Mouse (Mus musculus): Measurements from ENCODE around the gene Prss8. TPM values are rescaled to one million over a fixed set of nuclear protein-coding genes. Genes with fewer than 3 reads are reported as not detected.

Prss8 gene
- polyA plus RNA-seq, 1 experiment from 2014 or later = 0.09 TPM

- Histone ChIP-seq H3K4me3 (no peak overlapping the region), H3K27me3 (peaks cover 32% of the 10 kb centered on the region)
Observed at GRCm38 (mm10) chr7:127926066-127926465, 3.8 kb downstream of the Prss8 start.

GRCm38 (mm10) chr7:127925252-127925651 lies 4.7 kb downstream of the Prss8 start:
- ATAC-seq = no peak
- Histone ChIP-seq H3K4me1 (no peaks in the 10 kb centered on the region), H3K9ac (no peak overlapping the region), H3K4me3 (no peak overlapping the region), H3K4me2 (no peak overlapping the region), H3K27ac (no peak overlapping the region), H3K27me3 (peaks cover 26% of the 10 kb centered on the region), H3K9me3 (replicated peaks) (no peaks in the 10 kb centered on the region), H3K36me3 (ENCODE audit: poor library complexity, severe bottlenecking) (peaks cover 64% of the 10 kb centered on the region)
- WGBS = 47% methylated on average over 5 of the region's 5 CpGs

More at GRCm38 (mm10) chr7:127926066-127926465, 3.8 kb downstream of the Prss8 start:
- Histone ChIP-seq H3K4me1 (no peaks in the 10 kb centered on the region), H3K27ac (no peak overlapping the region), H3K36me3 (ENCODE audit: poor library complexity, severe bottlenecking) (peaks cover 57% of the 10 kb centered on the region), H3K9me3 (replicated peaks) (no peaks in the 10 kb centered on the region), H3K4me2 (no peak overlapping the region), H3K9ac (no peak overlapping the region)
- no peak for ATAC-seq
- 92% methylated on average over 8 of the region's 8 CpGs for WGBS

- no peak for ATAC-seq
- Histone ChIP-seq H3K4me2 (no peak overlapping the region), H3K9me3 (replicated peaks) (no peaks in the 10 kb centered on the region), H3K4me3 (no peak overlapping the region), H3K27ac (no peak overlapping the region), H3K27me3 (peaks cover 11% of the 10 kb centered on the region), H3K4me1 (no peaks in the 10 kb centered on the region), H3K36me3 (ENCODE audit: poor library complexity, severe bottlenecking) (peaks cover 67% of the 10 kb centered on the region), H3K9ac (no peak overlapping the region)
- WGBS = 85% methylated on average over 5 of the region's 5 CpGs
Observed at GRCm38 (mm10) chr7:127923714-127924113, 6.2 kb downstream of the Prss8 start.

- WGBS = 85% methylated on average over 6 of the region's 6 CpGs
- Histone ChIP-seq H3K4me1 (no peaks in the 10 kb centered on the region), H3K27ac (no peak overlapping the region), H3K9me3 (replicated peaks) (no peaks in the 10 kb centered on the region), H3K36me3 (ENCODE audit: poor library complexity, severe bottlenecking) (peaks cover 72% of the 10 kb centered on the region), H3K9ac (no peak overlapping the region), H3K4me2 (no peak overlapping the region), H3K27me3 (peaks cover under 1% of the 10 kb centered on the region; the same call in 1 of the 2 replicates), H3K4me3 (no peak overlapping the region)
- ATAC-seq = no peak
Observed at GRCm38 (mm10) chr7:127922451-127923275, 7.2 kb downstream of the Prss8 start.

- Histone ChIP-seq H3K27ac (no peak overlapping the region), H3K9me3 (replicated peaks) (no peaks in the 10 kb centered on the region), H3K36me3 (ENCODE audit: poor library complexity, severe bottlenecking) (peaks cover 70% of the 10 kb centered on the region), H3K9ac (no peak overlapping the region), H3K4me3 (no peak overlapping the region), H3K4me1 (no peaks in the 10 kb centered on the region), H3K4me2 (no peak overlapping the region), H3K27me3 (no peaks in the 10 kb centered on the region)
- WGBS = 65% methylated on average over 8 of the region's 8 CpGs
- ATAC-seq = no peak
Observed at GRCm38 (mm10) chr7:127921516-127921915, 8.4 kb downstream of the Prss8 start.

GRCm38 (mm10) chr7:127919290-127919689 lies 10.6 kb downstream of the Prss8 start:
- no peaks in the 10 kb centered on the region for H3K9me3 ChIP-seq (replicated peaks)
- no peak overlapping the region for H3K9ac ChIP-seq
- H3K4me1 ChIP-seq = no peaks in the 10 kb centered on the region
- ATAC-seq = no peak
- H3K4me3 ChIP-seq = no peak overlapping the region
- no peak overlapping the region for H3K27ac ChIP-seq
- no peak overlapping the region for H3K4me2 ChIP-seq
- peaks cover 66% of the 10 kb centered on the region for H3K36me3 ChIP-seq (ENCODE audit: poor library complexity, severe bottlenecking)
- no peaks in the 10 kb centered on the region for H3K27me3 ChIP-seq
- 77% methylated on average over 7 of the region's 7 CpGs for WGBS

GRCm38 (mm10) chr7:127918203-127918602 lies 11.7 kb downstream of the Prss8 start:
- Histone ChIP-seq H3K9ac (no peak overlapping the region), H3K4me1 (peaks cover 3% of the 10 kb centered on the region), H3K4me3 (no peak overlapping the region), H3K4me2 (no peak overlapping the region), H3K27me3 (no peaks in the 10 kb centered on the region), H3K27ac (no peak overlapping the region), H3K36me3 (ENCODE audit: poor library complexity, severe bottlenecking) (peaks cover 55% of the 10 kb centered on the region), H3K9me3 (replicated peaks) (no peaks in the 10 kb centered on the region)
- no peak for ATAC-seq
- 53% methylated on average over 3 of the region's 3 CpGs for WGBS

- Histone ChIP-seq H3K9ac (no peak overlapping the region), H3K9me3 (replicated peaks) (no peaks in the 10 kb centered on the region), H3K4me1 (peaks cover 14% of the 10 kb centered on the region), H3K36me3 (ENCODE audit: poor library complexity, severe bottlenecking) (peaks cover 35% of the 10 kb centered on the region), H3K4me2 (no peak overlapping the region), H3K27me3 (no peaks in the 10 kb centered on the region), H3K4me3 (no peak overlapping the region), H3K27ac (no peak overlapping the region)
- WGBS = 94% methylated on average over 12 of the region's 12 CpGs
- no peak for ATAC-seq
Observed at GRCm38 (mm10) chr7:127915293-127915692, 14.6 kb downstream of the Prss8 start.

GRCm38 (mm10) chr7:127912938-127913337 lies 17.0 kb downstream of the Prss8 start:
- no peak for ATAC-seq
- WGBS = 36% methylated on average over 4 of the region's 4 CpGs
- Histone ChIP-seq H3K27me3 (no peaks in the 10 kb centered on the region), H3K27ac (no peak overlapping the region), H3K36me3 (ENCODE audit: poor library complexity, severe bottlenecking) (peaks cover 49% of the 10 kb centered on the region), H3K4me1 (peaks cover 14% of the 10 kb centered on the region), H3K9me3 (replicated peaks) (no peaks in the 10 kb centered on the region), H3K4me2 (peak overlapping the region; percentile 81), H3K4me3 (peak overlapping the region; percentile 98), H3K9ac (peak overlapping the region; percentile 77)

- no peaks in the 10 kb centered on the region for H3K27me3 ChIP-seq
- peaks cover 14% of the 10 kb centered on the region for H3K4me1 ChIP-seq
- peak within 1 kb of the TSS; percentile 81 for H3K4me2 ChIP-seq
- peak within 1 kb of the TSS; percentile 98 for H3K4me3 ChIP-seq
- peak within 1 kb of the TSS; percentile 77 for H3K9ac ChIP-seq
- ATAC-seq = peak; percentile 98
- H3K36me3 ChIP-seq (ENCODE audit: poor library complexity, severe bottlenecking) = peaks cover 52% of the 10 kb centered on the region
- H3K9me3 ChIP-seq (replicated peaks) = no peaks in the 10 kb centered on the region
- 1% methylated on average over 40 of the region's 40 CpGs for WGBS
- peak within 1 kb of the TSS; percentile 68 for H3K27ac ChIP-seq
Observed at GRCm38 (mm10) chr7:127912190-127912871, 17.6 kb downstream of the Prss8 start, which contains the start of gene Kat8. Gene Kat8, plus strand, starts transcription at chr7:127912516.

- H3K36me3 ChIP-seq (ENCODE audit: poor library complexity, severe bottlenecking) = peaks cover 50% of the 10 kb centered on the region
- no peaks in the 10 kb centered on the region for H3K9me3 ChIP-seq (replicated peaks)
- no peak overlapping the region for H3K9ac ChIP-seq
- ATAC-seq = no peak
- no peak overlapping the region for H3K4me3 ChIP-seq
- no peak overlapping the region for H3K27ac ChIP-seq
- no peaks in the 10 kb centered on the region for H3K27me3 ChIP-seq
- peaks cover 33% of the 10 kb centered on the region for H3K4me1 ChIP-seq
- WGBS = 90% methylated on average over 4 of the region's 4 CpGs
- H3K4me2 ChIP-seq = no peak overlapping the region
Observed at GRCm38 (mm10) chr7:127908656-127909055, 21.2 kb downstream of the Prss8 start.

- Histone ChIP-seq H3K4me2 (no peak overlapping the region), H3K4me1 (peaks cover 27% of the 10 kb centered on the region), H3K36me3 (ENCODE audit: poor library complexity, severe bottlenecking) (peaks cover 50% of the 10 kb centered on the region), H3K27me3 (no peaks in the 10 kb centered on the region), H3K9me3 (replicated peaks) (no peaks in the 10 kb centered on the region), H3K9ac (no peak overlapping the region), H3K27ac (no peak overlapping the region), H3K4me3 (no peak overlapping the region)
- no peak for ATAC-seq
- 93% methylated on average over 12 of the region's 12 CpGs for WGBS
Observed at GRCm38 (mm10) chr7:127907939-127908338, 22.0 kb downstream of the Prss8 start.
